Mouse (Mus musculus): ENCODE results near the gene Tmem51.
"Not testable (repeated sequence)": the region's sequence is repeated elsewhere in the genome, so short reads cannot be mapped to it uniquely, and the experiment has no call there.

The Tmem51 gene

GRCm38 (mm10) chr4:142026965-142027364 is 57.1 kb downstream of the Tmem51 start:
- intact Hi-C loops (cut with DNase I) = no loop called here

GRCm38 (mm10) chr4:142024536-142024935 is 59.6 kb downstream of the Tmem51 start:
- intact Hi-C loops (cut with DNase I) = no loop called here

- intact Hi-C loops (cut with DNase I) = no loop called here
Measured at GRCm38 (mm10) chr4:142023166-142023565, 60.9 kb downstream of the Tmem51 start.

GRCm38 (mm10) chr4:142017686-142018085 is 66.4 kb downstream of the Tmem51 start:
- intact Hi-C loops (cut with DNase I) = no loop called here

GRCm38 (mm10) chr4:142014659-142015608 is 69.2 kb downstream of the Tmem51 start, which contains the start of gene Fhad1:
Gene Fhad1 (minus strand): TSS chr4:142015082.
- intact Hi-C loops (cut with DNase I) = no loop called here

- intact Hi-C loops (cut with DNase I) = no loop called here
Measured at GRCm38 (mm10) chr4:142011236-142011635, 72.9 kb downstream of the Tmem51 start.

- intact Hi-C loops (cut with DNase I) = no loop called here
Measured at GRCm38 (mm10) chr4:142010441-142010840, 73.7 kb downstream of the Tmem51 start.

GRCm38 (mm10) chr4:142008206-142008605 is 75.9 kb downstream of the Tmem51 start:
- intact Hi-C loops (cut with DNase I) = loop anchor here (10.0 kb wide), 1 partner anchor 247 kb away; no protein-coding TSS in a partner anchor

- intact Hi-C loops (cut with DNase I) = loop anchor here (10.0 kb wide), 1 partner anchor 254 kb away; no protein-coding TSS in a partner anchor
Measured at GRCm38 (mm10) chr4:142000581-142000980, 83.5 kb downstream of the Tmem51 start.

- intact Hi-C loops (cut with DNase I) = loop anchor here (10.0 kb wide), 1 partner anchor 255 kb away; no protein-coding TSS in a partner anchor
Measured at GRCm38 (mm10) chr4:141999494-142000074, 84.5 kb downstream of the Tmem51 start.

- intact Hi-C loops (cut with DNase I) = no loop called here
Measured at GRCm38 (mm10) chr4:141998282-141998821, 85.8 kb downstream of the Tmem51 start.

GRCm38 (mm10) chr4:141996880-141997279 is 87.2 kb downstream of the Tmem51 start:
- intact Hi-C loops (cut with DNase I) = no loop called here

GRCm38 (mm10) chr4:141996086-141996485 is 88.0 kb downstream of the Tmem51 start:
- intact Hi-C loops (cut with DNase I) = no loop called here

GRCm38 (mm10) chr4:141994062-141994471 is 90.0 kb downstream of the Tmem51 start:
- intact Hi-C loops (cut with DNase I) = not testable (repeated sequence)

GRCm38 (mm10) chr4:141993347-141994061 is 90.6 kb downstream of the Tmem51 start:
- intact Hi-C loops (cut with DNase I) = no loop called here

GRCm38 (mm10) chr4:141992530-141993204 is 91.4 kb downstream of the Tmem51 start:
- intact Hi-C loops (cut with DNase I) = no loop called here

- intact Hi-C loops (cut with DNase I) = no loop called here
Measured at GRCm38 (mm10) chr4:141988178-141988577, 95.9 kb downstream of the Tmem51 start.

- intact Hi-C loops (cut with DNase I) = no loop called here
Measured at GRCm38 (mm10) chr4:141983689-141984088, 100.4 kb downstream of the Tmem51 start.

GRCm38 (mm10) chr4:141981475-141981874 is 102.6 kb downstream of the Tmem51 start:
- intact Hi-C loops (cut with DNase I) = no loop called here

Measured in adrenal gland (tissue).